Mouse (Mus musculus): ENCODE results near the gene Fxyd1.

- TF ChIP-seq POLR2A (IDR thresholded peaks at IDR 0.05; ENCODE audit: extremely low read depth, insufficient read depth, low read length) (no peak), CTCF (IDR thresholded peaks at IDR 0.05; ENCODE audit: low read depth, low read length) (no peak)
Measured at GRCm38 (mm10) chr7:31028609-31029008, 28.4 kb downstream of the Fxyd1 start.
